Mouse (Mus musculus): ENCODE measurements around the gene Fastkd1. TPM values are rescaled to one million over a fixed set of nuclear protein-coding genes. Genes with fewer than 3 reads are reported as not detected.

Gene Fastkd1
- polyA plus RNA-seq, 1 experiment from 2014 or later = 22.3 TPM

GRCm38 (mm10) chr2:69714126-69714525 lies 810 bp upstream of the Fastkd1 start:
- 79% methylated on average over 5 of the region's 5 CpGs for WGBS
- no peak overlapping the region for H3K4me3 ChIP-seq (ENCODE audit: low read depth, low read length)

GRCm38 (mm10) chr2:69713626-69714014 lies 304 bp upstream of the Fastkd1 start:
- peak; percentile 47; the same call in 1 of the 2 replicates for ATAC-seq (replicated peaks; ENCODE audit: low FRiP score)
- peak overlapping the region; percentile 64 for H3K4me3 ChIP-seq (ENCODE audit: low read depth, low read length)
- no peaks in the 10 kb centered on the region for H3K4me1 ChIP-seq (replicated peaks; ENCODE audit: control insufficient read depth, insufficient read depth, low read length)
- H3K27ac ChIP-seq (ENCODE audit: low read depth, low read length) = no peak overlapping the region
- peak overlapping the region; percentile 74 for H3K4me2 ChIP-seq (ENCODE audit: low read depth, low read length, severe bottlenecking)
- 33% methylated on average over 4 of the region's 4 CpGs for WGBS
- H3K9me3 ChIP-seq (ENCODE audit: control insufficient read depth, low read length) = no peaks in the 10 kb centered on the region
- H3K36me3 ChIP-seq (ENCODE audit: control insufficient read depth, insufficient read depth, low read length) = no peaks in the 10 kb centered on the region
- no peak for DNase-seq (ENCODE audit: low spot score)
- no peaks in the 10 kb centered on the region for H3K27me3 ChIP-seq (ENCODE audit: control insufficient read depth, insufficient read depth, low read length)
- no peak overlapping the region for H3K9ac ChIP-seq (ENCODE audit: low read length)

More at GRCm38 (mm10) chr2:69714126-69714525, 810 bp upstream of the Fastkd1 start:
- Histone ChIP-seq H3K9me3 (ENCODE audit: control insufficient read depth, low read length) (no peaks in the 10 kb centered on the region), H3K9ac (ENCODE audit: low read length) (no peak overlapping the region), H3K4me2 (ENCODE audit: low read depth, low read length, severe bottlenecking) (no peak overlapping the region), H3K27me3 (ENCODE audit: control insufficient read depth, insufficient read depth, low read length) (no peaks in the 10 kb centered on the region), H3K4me1 (replicated peaks; ENCODE audit: control insufficient read depth, insufficient read depth, low read length) (no peaks in the 10 kb centered on the region), H3K27ac (ENCODE audit: low read depth, low read length) (no peak overlapping the region), H3K36me3 (ENCODE audit: control insufficient read depth, insufficient read depth, low read length) (no peaks in the 10 kb centered on the region)
- ATAC-seq (replicated peaks; ENCODE audit: low FRiP score) = no peak
- no peak for DNase-seq (ENCODE audit: low spot score)

- Histone ChIP-seq H3K27ac (ENCODE audit: low read depth, low read length) (no peak overlapping the region), H3K36me3 (ENCODE audit: control insufficient read depth, insufficient read depth, low read length) (no peaks in the 10 kb centered on the region), H3K27me3 (ENCODE audit: control insufficient read depth, insufficient read depth, low read length) (no peaks in the 10 kb centered on the region), H3K4me1 (replicated peaks; ENCODE audit: control insufficient read depth, insufficient read depth, low read length) (no peaks in the 10 kb centered on the region), H3K4me2 (ENCODE audit: low read depth, low read length, severe bottlenecking) (no peak overlapping the region), H3K4me3 (ENCODE audit: low read depth, low read length) (no peak overlapping the region), H3K9ac (ENCODE audit: low read length) (no peak overlapping the region), H3K9me3 (ENCODE audit: control insufficient read depth, low read length) (no peaks in the 10 kb centered on the region)
- 91% methylated on average over 14 of the region's 14 CpGs for WGBS
- DNase-seq (ENCODE audit: low spot score) (no peak), ATAC-seq (replicated peaks; ENCODE audit: low FRiP score) (no peak)
Observed at GRCm38 (mm10) chr2:69712171-69712570, 1.1 kb downstream of the Fastkd1 start.

GRCm38 (mm10) chr2:69700446-69700845 lies 12.9 kb downstream of the Fastkd1 start:
- Histone ChIP-seq H3K4me2 (ENCODE audit: low read depth, low read length, severe bottlenecking) (no peak overlapping the region), H3K4me3 (ENCODE audit: low read depth, low read length) (no peak overlapping the region), H3K36me3 (ENCODE audit: control insufficient read depth, insufficient read depth, low read length) (peaks cover 10% of the 10 kb centered on the region; the same call in 1 of the 2 replicates), H3K9me3 (ENCODE audit: control insufficient read depth, low read length) (no peaks in the 10 kb centered on the region), H3K27ac (ENCODE audit: low read depth, low read length) (no peak overlapping the region), H3K9ac (ENCODE audit: low read length) (no peak overlapping the region), H3K27me3 (ENCODE audit: control insufficient read depth, insufficient read depth, low read length) (no peaks in the 10 kb centered on the region), H3K4me1 (replicated peaks; ENCODE audit: control insufficient read depth, insufficient read depth, low read length) (no peaks in the 10 kb centered on the region)
- no peak for ATAC-seq (replicated peaks; ENCODE audit: low FRiP score)
- 96% methylated on average over 8 of the region's 8 CpGs for WGBS
- DNase-seq (ENCODE audit: low spot score) = no peak

GRCm38 (mm10) chr2:69693501-69693900 lies 19.8 kb downstream of the Fastkd1 start:
- Histone ChIP-seq H3K4me2 (ENCODE audit: low read depth, low read length, severe bottlenecking) (no peak overlapping the region), H3K4me3 (ENCODE audit: low read depth, low read length) (no peak overlapping the region), H3K9ac (ENCODE audit: low read length) (no peak overlapping the region), H3K4me1 (replicated peaks; ENCODE audit: control insufficient read depth, insufficient read depth, low read length) (no peaks in the 10 kb centered on the region), H3K27me3 (ENCODE audit: control insufficient read depth, insufficient read depth, low read length) (no peaks in the 10 kb centered on the region), H3K36me3 (ENCODE audit: control insufficient read depth, insufficient read depth, low read length) (peaks cover 2% of the 10 kb centered on the region; the same call in 1 of the 2 replicates), H3K27ac (ENCODE audit: low read depth, low read length) (no peak overlapping the region), H3K9me3 (ENCODE audit: control insufficient read depth, low read length) (no peaks in the 10 kb centered on the region)
- no peak for DNase-seq (ENCODE audit: low spot score)
- ATAC-seq (replicated peaks; ENCODE audit: low FRiP score) = no peak
- WGBS = 94% methylated on average over 11 of the region's 11 CpGs

- Histone ChIP-seq H3K36me3 (ENCODE audit: control insufficient read depth, insufficient read depth, low read length) (no peaks in the 10 kb centered on the region), H3K4me1 (replicated peaks; ENCODE audit: control insufficient read depth, insufficient read depth, low read length) (no peaks in the 10 kb centered on the region), H3K4me2 (ENCODE audit: low read depth, low read length, severe bottlenecking) (no peak overlapping the region), H3K4me3 (ENCODE audit: low read depth, low read length) (no peak overlapping the region), H3K9ac (ENCODE audit: low read length) (no peak overlapping the region), H3K27me3 (ENCODE audit: control insufficient read depth, insufficient read depth, low read length) (no peaks in the 10 kb centered on the region), H3K9me3 (ENCODE audit: control insufficient read depth, low read length) (no peaks in the 10 kb centered on the region), H3K27ac (ENCODE audit: low read depth, low read length) (no peak overlapping the region)
- no peak for ATAC-seq (replicated peaks; ENCODE audit: low FRiP score)
- 88% methylated on average over 6 of the region's 6 CpGs for WGBS
- DNase-seq (ENCODE audit: low spot score) = no peak
Observed at GRCm38 (mm10) chr2:69690843-69691242, 22.5 kb downstream of the Fastkd1 start.

- Histone ChIP-seq H3K27ac (ENCODE audit: low read depth, low read length) (no peak overlapping the region), H3K36me3 (ENCODE audit: control insufficient read depth, insufficient read depth, low read length) (no peaks in the 10 kb centered on the region), H3K27me3 (ENCODE audit: control insufficient read depth, insufficient read depth, low read length) (no peaks in the 10 kb centered on the region), H3K4me2 (ENCODE audit: low read depth, low read length, severe bottlenecking) (no peak overlapping the region), H3K9me3 (ENCODE audit: control insufficient read depth, low read length) (no peaks in the 10 kb centered on the region), H3K4me3 (ENCODE audit: low read depth, low read length) (no peak overlapping the region), H3K4me1 (replicated peaks; ENCODE audit: control insufficient read depth, insufficient read depth, low read length) (no peaks in the 10 kb centered on the region), H3K9ac (ENCODE audit: low read length) (no peak overlapping the region)
- WGBS = 89% methylated on average over 3 of the region's 3 CpGs
- ATAC-seq (replicated peaks; ENCODE audit: low FRiP score) (no peak), DNase-seq (ENCODE audit: low spot score) (no peak)
Observed at GRCm38 (mm10) chr2:69690214-69690613, 23.1 kb downstream of the Fastkd1 start.

GRCm38 (mm10) chr2:69684488-69684887 lies 28.8 kb downstream of the Fastkd1 start:
- Histone ChIP-seq H3K4me1 (replicated peaks; ENCODE audit: control insufficient read depth, insufficient read depth, low read length) (no peaks in the 10 kb centered on the region; the same call in 1 of the 2 replicates), H3K9me3 (ENCODE audit: control insufficient read depth, low read length) (no peaks in the 10 kb centered on the region), H3K27ac (ENCODE audit: low read depth, low read length) (no peak overlapping the region), H3K4me2 (ENCODE audit: low read depth, low read length, severe bottlenecking) (no peak overlapping the region), H3K9ac (ENCODE audit: low read length) (no peak overlapping the region), H3K4me3 (ENCODE audit: low read depth, low read length) (no peak overlapping the region), H3K36me3 (ENCODE audit: control insufficient read depth, insufficient read depth, low read length) (no peaks in the 10 kb centered on the region), H3K27me3 (ENCODE audit: control insufficient read depth, insufficient read depth, low read length) (no peaks in the 10 kb centered on the region)
- ATAC-seq (replicated peaks; ENCODE audit: low FRiP score) = no peak
- 92% methylated on average over 3 of the region's 3 CpGs for WGBS
- no peak for DNase-seq (ENCODE audit: low spot score)

- ATAC-seq (replicated peaks; ENCODE audit: low FRiP score) = peak; percentile 51; the same call in 1 of the 2 replicates
- H3K4me1 ChIP-seq (replicated peaks; ENCODE audit: control insufficient read depth, insufficient read depth, low read length) = no peaks in the 10 kb centered on the region; the same call in 1 of the 2 replicates
- H3K27me3 ChIP-seq (ENCODE audit: control insufficient read depth, insufficient read depth, low read length) = no peaks in the 10 kb centered on the region
- no peak overlapping the region for H3K27ac ChIP-seq (ENCODE audit: low read depth, low read length)
- 28% methylated on average over 13 of the region's 13 CpGs for WGBS
- H3K36me3 ChIP-seq (ENCODE audit: control insufficient read depth, insufficient read depth, low read length) = no peaks in the 10 kb centered on the region
- H3K9ac ChIP-seq (ENCODE audit: low read length) = no peak overlapping the region
- DNase-seq (ENCODE audit: low spot score) = no peak
- H3K9me3 ChIP-seq (ENCODE audit: control insufficient read depth, low read length) = no peaks in the 10 kb centered on the region
- H3K4me3 ChIP-seq (ENCODE audit: low read depth, low read length) = no peak overlapping the region
- H3K4me2 ChIP-seq (ENCODE audit: low read depth, low read length, severe bottlenecking) = no peak overlapping the region
Observed at GRCm38 (mm10) chr2:69683036-69683805, 30.1 kb downstream of the Fastkd1 start.
